Mouse (Mus musculus) adrenal gland, postnatal 14 days (tissue): Measurements from ENCODE around the gene Mccc1. TPM values are rescaled to one million over a fixed set of nuclear protein-coding genes. Genes with fewer than 3 reads are reported as not detected.

Source experiments
- DNase-seq: peaks from one replicate; pipeline ENCODE4 v3.0.0; 2021; ENCODE audit warnings: mixed read lengths
- total RNA-seq: library from RNA; stranded (reverse); gene quantifications from 2 replicates; pipeline ENCODE4 v1.2.3, GENCODE M21; 2021

Gene Mccc1
- total RNA-seq, 1 experiment from 2014 or later, result 89.4 TPM

DNA sequence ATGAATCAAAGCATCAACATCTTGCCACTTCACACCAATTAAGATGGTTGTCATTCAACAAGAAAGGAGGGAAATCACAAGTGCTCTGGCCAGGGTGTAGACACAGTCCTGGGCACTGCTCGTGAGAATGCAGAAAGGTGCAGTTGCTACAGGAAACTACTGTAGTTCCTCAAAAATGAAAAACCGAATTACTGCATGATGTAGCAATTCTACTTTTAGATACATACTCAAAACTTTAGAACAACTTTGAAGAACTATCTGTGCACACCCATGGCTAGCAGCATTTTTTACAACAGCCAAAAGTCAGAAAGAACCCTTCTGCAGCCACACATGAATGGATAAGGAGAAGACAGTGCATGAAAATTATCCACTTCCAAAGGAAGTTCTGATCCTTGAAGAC, 34.0 kb downstream of the Mccc1 start:
- DNase-seq, result no peak

DNA sequence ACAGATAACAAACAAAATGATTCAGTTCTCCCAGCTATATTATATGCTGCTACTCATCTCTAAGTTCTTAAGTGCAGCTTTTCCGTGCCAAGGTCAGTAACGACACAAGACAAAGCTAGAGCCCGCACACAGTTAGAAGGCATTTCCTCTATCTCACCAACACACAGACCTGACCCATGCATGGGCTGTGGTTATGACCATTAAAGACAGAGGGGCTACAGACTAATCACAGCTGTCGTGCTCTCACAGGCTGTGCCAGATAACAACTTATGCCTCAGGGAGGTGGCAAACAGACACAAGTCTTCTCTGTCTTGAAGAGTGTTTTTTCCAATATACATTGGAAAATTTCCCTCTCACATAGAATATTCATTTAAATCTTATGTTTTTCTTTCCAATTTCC, 35.5 kb downstream of the Mccc1 start:
- DNase-seq, result no peak

DNA sequence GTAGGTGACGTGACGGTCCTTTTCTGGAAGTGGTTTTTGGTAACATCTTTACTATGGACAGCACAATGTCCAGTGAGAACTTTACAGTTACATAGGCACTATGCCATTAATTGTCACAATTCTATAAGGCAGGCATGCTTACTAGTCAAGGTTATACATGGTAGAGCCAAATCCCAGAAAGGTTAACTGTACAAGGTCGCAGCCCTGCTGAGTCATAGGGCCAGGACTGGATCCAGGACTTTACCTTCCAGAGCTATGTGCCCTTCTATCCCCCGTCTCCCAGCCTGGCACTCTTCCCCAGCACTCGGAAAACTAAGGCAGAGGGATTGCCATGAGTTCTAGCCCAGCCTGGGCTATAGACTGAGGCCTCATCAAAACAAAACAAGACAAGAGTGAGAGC, 36.6 kb downstream of the Mccc1 start:
- no peak for DNase-seq

DNA sequence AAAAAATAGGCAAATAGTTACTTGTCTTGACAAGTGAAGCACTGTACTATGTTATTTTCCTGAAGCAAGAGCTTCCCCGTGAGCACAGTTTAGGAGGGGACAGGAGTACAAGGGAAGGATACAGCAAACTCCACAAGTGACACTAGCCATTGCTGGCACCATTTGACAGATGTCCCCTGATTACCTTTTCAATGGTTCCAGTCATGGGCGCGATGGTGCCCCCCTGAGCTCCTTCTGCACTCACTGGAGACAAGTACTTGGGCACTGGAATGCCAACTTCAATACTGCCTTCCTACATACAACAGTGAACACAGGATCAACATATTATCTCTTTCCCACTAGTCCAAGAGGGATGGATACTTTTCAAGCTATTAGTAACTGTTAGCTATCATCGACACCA, 37.1 kb downstream of the Mccc1 start:
- DNase-seq, result no peak

DNA sequence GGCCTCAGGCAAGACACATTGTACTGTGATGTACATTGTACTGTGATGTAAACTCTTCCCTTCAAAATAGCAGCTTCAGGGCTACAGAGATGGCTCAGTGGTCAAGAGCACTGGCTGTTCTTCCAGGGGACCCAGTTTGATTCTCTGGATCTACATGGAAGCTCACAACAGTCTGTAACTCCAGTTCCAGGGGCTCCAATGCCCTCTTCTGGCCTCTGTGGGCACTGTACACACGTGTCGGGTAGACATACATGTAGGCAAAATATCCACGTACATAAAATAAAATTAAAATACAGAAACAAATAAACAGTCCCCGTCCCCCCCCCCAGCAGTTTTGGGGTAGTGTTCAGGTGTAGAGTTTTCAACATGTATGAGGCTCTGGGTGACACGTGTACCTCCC, 37.5 kb downstream of the Mccc1 start:
- peak; percentile 14 for DNase-seq

DNA sequence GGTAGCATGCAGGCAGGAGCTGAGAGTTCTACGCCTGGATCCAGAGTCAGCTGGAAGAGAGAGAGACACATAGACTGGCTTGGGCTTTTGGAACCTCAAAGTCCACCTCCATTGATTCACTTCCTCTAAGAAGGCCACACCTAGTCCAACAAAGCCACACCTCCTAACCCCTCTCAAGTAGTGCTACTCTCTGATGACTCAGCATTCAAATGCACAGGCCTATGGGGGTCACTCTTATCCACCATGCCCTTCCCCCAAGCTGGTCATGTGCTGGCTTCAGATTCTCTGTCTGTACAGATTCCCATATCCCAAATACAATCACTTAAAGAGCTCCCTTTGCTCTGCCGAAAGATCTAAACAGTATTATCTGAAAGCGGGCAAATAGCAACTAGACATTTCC, 43.2 kb downstream of the Mccc1 start:
- no peak for DNase-seq

DNA sequence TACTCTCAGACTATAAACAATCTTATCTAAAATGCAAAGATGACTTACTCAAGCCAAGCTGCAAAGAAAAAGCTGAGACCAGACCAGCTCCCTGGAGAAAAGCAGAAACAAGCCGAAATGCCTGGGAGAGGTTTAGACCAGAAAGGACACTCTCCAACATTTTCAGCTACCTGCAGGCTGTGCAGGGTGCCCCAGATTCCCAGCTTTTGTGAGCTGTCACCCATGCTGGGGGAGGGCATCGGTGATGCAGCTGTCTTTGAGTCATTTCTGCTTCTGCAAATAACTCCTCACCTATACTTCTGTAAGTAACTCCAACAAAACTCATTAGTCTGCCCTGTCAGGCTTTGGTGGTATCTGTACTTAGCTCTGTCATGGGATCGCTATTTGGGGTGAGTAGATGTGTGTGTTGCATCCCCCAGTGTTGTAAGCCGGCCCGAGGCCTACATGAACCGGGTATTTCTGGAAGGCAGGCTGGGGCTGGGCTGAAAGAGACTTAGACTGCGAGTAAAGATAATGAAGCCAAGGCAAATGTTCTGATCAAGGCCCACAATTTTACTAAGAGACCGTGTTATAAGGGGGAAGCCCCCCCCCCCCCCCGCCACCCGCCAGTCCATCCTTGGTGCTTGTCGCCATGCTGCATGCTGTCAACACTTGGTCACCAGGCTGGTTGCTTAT, 45.4 kb downstream of the Mccc1 start:
- DNase-seq, result no peak

DNA sequence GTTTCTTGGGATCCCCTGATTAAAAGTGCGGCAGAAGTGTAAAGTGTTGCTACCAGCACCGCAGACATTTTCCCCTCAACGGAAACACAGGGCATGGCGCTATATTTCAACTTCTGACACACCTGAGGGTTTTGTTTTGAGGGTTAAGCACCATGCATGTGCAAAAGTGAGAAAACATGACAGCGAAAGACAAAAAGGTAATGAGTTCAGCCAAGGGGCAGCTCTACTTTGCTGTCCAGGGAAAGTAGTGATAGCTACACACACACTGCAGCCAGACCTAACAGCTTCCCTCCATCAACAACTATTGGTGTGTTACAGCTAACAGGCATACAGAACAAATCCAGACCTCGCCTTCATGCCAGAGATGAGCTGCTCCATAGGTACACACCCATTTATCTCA, 46.7 kb downstream of the Mccc1 start:
- DNase-seq, result no peak

DNA sequence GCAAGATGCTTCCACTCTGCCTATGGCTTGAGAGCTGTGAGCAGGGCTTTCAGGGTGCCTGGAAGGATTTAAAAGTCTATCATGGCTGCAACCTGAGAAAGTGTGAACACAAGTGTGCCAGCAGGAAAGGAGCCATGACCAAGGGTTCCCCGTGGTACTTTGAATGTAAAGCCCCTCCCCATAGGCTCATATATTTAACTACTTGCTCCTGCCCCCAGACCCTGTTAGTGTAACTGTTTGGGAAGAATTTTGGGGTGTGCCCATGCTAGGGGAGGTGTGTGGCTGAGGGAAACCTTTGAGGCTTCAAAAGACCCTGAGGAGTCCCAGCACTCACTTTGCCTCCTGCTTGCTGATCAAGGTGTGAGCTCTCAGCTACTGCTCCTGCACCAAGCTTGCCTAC, 47.3 kb downstream of the Mccc1 start:
- no peak for DNase-seq

DNA sequence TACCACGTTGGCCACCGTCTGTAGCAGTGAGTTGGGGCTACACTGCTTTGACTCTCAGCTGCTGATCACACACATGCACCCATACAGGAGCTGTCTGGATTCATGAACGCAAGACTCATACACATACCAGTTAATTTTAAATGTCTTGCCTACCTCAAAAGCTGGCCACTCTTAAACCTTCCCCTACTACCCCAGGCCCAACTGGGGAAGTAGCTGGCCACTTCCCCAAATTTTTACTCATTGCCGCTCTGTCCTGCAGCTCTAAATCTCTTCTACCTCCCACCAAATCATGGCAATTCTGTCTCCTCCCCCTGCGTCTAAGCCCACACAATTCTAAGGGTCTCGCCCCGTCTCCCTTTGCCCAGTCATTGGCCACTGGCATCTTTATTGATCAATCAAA, 52.3 kb downstream of the Mccc1 start:
- DNase-seq, result no peak

DNA sequence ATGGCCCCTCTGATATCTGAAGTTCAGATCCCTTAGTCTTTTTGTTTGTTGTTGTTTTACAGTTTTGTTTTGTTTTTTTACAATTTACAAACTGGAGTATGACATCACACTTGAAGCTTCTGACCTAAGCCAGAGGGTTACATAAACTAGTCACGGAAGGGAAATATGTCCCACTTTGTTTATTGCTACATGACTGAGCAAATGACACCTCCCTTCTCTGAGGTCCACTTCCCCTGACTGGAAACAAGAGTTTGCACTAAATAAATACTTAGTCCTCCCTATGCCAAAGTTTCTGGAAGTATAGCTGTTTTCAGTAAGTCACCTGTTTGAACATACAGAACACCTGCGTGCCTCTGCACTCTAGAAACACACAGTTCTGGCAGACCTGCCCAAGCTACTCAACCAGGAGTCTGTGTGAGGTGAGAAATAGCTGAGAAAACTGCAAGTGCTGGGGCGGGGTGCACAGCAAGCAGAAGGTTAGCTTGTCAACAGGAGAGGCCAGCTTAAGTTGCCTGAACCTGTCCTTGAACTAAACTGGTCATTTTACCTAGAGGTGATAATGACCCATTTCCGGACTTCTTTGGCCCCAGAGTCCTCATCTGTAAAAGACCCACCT, 59.9 kb downstream of the Mccc1 start:
- no peak for DNase-seq

DNA sequence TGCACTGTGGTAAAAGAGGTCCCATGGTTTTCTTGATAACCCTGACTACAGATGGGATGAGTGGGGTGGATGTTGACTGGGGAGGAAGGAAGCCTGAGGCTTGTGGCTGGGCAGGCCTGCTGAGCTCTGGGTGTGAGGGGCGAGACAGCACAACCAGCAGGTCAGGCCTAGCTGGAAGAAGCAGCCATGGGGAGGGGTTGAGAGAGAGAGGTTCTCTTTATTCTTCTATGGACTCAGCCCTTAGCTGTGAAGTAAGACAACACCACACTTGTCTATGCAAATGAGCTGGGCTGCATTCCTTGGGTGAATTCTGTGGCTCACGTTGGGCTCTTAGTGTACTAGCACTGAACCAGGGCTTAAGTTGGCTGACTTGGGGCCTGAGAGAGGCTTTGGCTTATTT, 60.4 kb downstream of the Mccc1 start:
- DNase-seq, result no peak

DNA sequence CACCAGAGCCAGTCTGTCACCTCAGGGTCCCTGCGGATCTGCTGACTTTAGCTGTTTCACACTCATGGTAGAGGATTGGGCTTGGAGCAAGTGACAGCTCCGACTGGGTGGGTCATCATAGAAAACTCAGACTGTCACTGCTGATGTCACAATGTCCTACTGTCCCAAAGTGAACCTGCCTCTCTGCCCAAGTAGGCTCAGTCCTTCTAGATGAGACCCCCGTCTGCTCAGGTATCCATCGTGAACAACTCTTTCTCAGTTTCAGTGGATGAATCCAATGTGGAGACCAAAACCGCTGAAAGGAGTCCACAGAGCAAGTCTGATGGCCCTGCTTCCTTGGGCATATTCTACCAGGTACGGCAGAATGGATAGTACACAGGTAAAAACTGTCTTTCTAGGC, 63.1 kb downstream of the Mccc1 start, which contains the start of gene Dcun1d1:
Gene Dcun1d1 (minus strand): TSS at position 101 of the 400 bp plus-strand sequence.
- DNase-seq, result no peak

DNA sequence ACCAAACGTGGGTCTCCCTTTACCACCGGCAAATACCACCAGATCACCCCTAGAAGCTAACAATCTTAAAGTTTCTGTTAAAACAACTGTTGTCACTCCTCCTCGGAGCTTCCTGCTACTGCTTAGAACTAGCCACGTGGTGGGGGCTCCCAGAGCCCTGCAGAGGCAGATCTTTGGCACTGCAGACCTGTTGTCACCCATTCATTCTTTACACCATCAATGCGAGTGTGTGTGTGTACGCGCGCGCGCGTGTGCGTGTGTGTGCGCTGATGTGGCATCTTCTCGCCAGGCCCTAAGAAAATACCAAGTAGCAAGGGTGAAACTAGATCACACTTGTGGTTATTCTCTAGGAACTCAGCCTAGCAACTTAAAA, 67.1 kb downstream of the Mccc1 start:
- peak; percentile 57 for DNase-seq

DNA sequence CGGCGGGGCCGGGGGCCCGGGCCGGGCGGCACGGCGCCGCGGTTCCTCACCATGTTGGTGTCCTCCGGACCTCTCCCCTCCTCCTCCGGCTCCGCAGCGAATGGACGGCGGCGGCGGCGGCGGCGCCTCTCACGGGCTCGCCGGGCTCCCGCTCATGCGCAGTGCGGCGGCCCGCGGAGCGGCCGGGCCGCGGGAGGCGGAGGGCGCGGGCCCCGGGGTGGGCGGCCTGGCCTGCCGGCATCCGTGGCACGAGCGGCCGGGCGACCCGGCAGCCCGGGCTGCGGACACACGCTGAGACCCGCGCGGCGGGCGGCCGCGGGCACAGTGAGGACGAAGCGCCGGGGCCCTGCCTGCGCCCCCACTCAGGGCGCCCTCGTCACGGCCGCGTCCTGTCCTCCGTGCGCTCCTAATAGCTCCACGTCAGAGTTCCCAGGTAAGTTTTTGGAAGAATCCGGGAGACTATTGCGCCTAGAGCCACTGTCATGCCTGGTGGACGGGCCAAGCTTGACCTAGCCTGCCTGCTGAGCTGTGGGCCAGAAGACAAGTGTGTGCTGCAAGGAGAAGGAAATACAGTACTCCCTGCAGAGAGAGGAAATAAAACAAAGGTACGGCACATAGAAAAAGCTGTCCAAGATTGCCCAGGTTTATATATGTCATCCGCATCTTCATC, 67.6 kb downstream of the Mccc1 start:
- peak; percentile 92 for DNase-seq

DNA sequence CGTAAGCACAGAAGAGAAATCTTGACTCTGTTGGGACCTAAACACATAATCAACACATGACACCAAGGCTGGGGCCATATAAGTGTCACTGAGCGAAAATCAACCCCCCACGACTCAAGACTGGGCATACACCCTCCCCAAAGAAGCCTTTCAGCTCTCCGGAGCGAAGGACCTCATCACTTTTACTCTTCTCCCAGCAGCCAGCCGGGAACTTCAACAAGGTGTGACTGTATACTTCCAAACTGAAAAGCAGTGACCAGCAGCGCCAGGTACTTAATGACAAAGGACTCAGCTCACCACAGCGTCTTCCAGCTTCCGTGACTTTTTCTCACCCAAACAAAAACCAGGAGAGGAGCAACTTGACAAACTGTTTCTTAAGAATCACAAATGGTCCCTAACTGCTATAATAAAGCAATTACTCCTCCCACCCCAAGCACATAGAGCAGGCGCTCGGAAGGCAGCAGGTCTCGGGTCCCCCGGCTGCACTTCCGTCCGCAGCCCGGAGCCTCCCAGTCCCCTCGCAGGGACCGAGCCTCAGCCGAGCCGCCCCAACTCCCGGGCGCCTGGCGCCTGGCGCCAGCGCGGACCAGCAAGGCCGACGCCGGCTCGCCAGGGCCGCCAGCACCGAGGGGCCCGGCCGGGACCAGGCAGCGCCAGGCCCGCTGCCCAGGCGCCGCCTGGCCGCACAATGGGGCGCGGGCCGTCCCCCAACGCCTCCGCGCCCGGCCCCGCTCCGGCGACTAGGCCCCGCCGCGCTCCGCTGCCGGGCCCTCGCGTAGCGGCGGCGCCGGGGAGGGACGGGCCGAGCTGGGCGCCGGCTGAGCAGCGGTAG, 68.4 kb downstream of the Mccc1 start:
- peak; percentile 84 for DNase-seq

DNA sequence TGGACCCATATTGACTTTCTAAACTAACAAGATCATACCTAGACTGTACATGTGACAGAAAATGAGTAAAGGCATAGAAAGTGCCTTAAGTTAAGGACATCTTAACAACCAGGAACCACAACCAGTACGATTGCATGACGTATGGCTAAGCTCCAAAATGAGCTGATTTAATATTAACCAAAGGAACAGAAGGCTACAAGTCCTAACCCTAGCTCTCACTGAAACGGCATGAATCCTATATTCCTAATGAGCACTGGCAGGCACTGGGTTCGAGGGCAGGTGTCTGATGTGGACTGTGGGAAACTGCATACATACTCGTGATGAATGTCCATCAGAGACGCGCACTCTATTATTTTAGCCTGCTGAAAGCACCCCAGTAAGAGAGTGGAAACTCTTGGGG, 69.1 kb downstream of the Mccc1 start:
- no peak for DNase-seq

DNA sequence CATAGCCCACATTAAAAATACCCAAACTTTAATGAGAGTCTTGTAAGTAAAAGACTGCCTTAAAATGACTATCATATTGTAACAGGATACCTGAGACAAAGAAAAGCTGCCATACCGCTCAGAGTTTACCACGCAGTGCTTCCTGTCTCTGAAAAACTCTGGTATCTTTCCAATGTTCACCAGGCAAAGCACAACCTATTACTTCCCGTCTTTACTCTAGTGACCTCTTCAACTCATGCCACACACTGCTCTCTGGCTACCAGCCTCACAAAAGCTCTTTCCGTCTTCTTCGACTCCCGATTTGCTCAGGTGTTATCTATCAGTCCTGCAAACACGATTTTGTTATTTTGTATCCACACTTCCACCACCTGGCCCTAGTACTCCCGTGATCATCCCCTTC, 70.6 kb downstream of the Mccc1 start:
- no peak for DNase-seq

DNA sequence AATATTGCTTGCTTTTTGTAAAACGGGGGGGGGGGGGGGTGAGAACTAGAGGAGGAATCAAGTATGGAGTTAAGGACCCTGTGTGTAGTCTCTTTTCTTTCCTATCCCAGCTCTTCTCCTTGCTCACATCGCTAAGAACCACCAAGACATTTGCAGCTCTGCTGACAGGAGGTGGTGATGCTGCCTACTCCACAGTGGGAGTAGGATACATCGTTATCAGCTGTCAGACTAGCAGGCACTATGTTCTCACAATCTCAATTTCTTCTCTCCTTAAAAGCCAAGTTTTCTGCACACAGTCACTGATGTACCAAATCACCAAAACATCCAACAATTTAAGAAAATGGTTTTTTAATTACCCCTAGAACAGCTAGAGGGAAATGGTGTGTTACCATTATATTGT, 71.1 kb downstream of the Mccc1 start:
- DNase-seq, result no peak

DNA sequence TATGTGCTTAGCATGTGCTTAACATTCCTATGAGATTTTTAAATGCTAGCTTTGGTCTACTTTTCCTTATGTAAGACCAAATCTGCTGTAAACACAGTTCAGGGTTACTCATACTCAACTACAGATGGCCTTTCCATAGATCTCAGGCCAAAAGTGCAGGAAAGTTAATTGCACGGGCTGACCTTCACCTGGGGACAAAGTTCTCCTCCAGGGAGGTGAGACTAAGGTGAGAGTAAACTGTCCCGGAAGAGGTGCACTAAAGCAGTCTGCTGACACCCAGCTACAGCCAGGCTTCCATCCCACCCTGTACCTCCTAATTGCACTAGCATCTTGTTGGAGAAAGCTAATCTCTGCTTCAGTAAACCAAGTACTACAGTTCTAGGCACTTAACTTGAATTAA, 74.6 kb downstream of the Mccc1 start:
- DNase-seq, result no peak

DNA sequence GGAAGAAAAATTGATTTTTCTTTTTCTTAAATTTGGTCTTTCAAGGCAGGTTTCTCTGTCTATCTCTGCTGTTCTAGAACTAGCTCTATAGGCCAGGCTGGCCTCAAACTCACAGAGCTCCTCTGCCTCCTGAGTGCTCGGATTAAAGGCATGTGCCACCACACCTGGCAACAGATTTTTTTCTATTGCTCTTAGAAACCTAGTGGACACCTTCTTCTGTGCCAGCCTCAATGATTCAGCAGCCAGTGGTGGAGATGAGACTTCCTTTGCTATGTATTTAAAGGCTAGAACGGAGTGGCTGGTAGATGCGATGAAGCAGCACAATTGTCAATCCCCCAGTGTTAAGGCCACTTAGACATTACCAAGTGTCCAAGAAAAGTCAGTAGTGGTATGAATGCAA, 76.5 kb downstream of the Mccc1 start:
- DNase-seq, result no peak

DNA sequence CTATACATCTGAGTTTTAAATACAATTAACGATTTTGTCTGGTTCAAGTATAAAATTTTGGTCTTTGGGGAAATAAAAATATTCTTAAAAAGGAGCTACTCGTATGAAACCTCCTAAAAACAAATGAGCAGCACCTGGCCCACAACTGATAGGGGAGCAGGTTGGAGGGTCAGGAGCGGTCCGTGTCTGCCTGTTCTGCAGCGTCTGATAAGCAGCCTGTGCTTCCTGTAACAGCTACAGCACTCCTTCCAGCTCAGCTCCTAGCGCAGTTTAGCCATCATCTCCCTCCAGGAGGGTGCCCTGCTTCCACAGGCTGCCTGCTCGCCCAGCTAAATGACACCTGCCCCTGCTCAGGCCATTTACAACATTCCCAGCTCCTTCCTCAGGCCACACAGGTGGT, 77.0 kb downstream of the Mccc1 start:
- DNase-seq, result no peak

DNA sequence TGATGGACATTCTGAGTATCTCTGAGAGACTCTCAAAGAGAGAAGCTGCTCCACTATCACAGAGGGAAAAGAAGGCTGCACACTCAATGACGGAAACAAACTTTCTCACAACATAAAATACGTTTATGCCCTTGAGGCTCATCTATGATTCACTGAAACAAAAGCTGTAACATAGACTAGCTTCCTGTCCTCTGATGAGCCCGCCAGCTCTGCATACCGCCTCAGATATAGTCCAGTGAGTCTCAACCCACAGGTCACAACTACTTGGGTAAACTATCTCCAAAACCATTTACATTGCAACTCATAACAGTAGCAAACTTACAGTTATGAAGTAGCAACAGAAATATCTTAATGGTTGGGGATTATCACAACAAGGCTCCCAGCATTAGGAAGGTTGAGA, 78.0 kb downstream of the Mccc1 start:
- peak; percentile 24 for DNase-seq
